Mouse (Mus musculus) central nervous system, embryonic 14 days (tissue): ENCODE measurements around the gene Cyb561d1. TPM values are rescaled to one million over a fixed set of nuclear protein-coding genes. Genes with fewer than 3 reads are reported as not detected.

Source experiments
- polyA plus RNA-seq: library from polyadenylated mRNA; depleted of rRNA; stranded (reverse); fragments of >200 nt; gene quantifications from 2 replicates; pipeline ENCODE4 v1.2.3, GENCODE M21; 2012; rRNA removed

Cyb561d1 gene
- polyA plus RNA-seq, result 8.1 and 8.7 TPM in 2 replicates

GRCm38 (mm10) chr3:108200329-108201323 lies at the start of gene Cyb561d1:
Gene Cyb561d1 (minus strand): TSS chr3:108201212.

GRCm38 (mm10) chr3:108226558-108227350 lies 25.7 kb upstream of the Cyb561d1 start, which contains the start of gene Sypl2:
Gene Sypl2 (minus strand): TSS chr3:108226648.

DNA sequence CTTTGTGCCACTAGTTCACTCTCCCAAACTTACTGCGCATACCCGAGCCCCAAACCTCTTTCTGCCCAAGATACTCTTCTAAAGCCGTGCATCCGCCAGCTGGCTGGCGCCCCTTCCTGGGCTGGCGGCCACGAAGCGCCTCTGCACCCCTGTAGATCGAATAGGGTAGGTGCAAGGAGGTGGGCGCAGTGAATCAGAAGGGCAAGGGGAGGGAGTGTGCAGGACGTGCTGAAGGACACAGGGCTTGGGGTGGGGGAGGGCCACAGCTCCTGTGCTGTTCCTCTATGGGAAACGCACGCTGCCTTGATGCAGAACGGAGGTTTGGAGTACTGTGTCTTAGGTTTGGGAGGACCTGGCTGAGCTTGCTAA lies 9.7 kb upstream of the Cyb561d1 start, which contains the start of gene Atxn7l2:
Gene Atxn7l2, minus strand, starts transcription at position 164 of the 369 bp plus-strand sequence.

GRCm38 (mm10) chr3:108186098-108187047 lies 14.6 kb downstream of the Cyb561d1 start, which contains the start of gene Amigo1:
Gene Amigo1 (plus strand): TSS chr3:108186335.

DNA sequence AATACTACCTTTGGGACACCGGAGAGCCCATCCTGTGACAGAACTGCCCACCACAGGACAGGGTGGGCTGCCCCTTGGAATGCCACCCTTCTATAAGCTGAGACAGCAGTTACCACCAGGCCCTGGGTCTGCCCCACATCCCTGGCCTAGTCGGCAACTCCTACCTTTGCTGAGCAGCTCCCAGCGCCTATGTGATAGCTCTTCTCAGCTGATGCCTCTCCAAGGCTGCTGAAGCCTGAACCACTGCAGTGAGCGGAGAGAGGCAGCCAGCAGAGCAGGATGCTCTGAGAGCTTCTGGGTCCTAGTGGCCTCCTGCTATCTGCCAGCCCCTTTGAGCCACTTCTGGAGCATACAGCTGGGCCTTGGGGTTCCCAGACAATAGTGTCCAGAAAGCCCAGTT lies 46.4 kb downstream of the Cyb561d1 start, which contains the start of gene Gpr61:
Gene Gpr61, minus strand, starts transcription at position 227 of the 400 bp plus-strand sequence.

Other genes starting within 250 kb of the Cyb561d1 start
- not detected in 2 replicates for gene Gstm3, start 231.9 kb downstream of the Cyb561d1 start, polyA plus RNA-seq
- 7.4 and 14.7 TPM in 2 replicates for gene Gstm2, start 214.8 kb downstream of the Cyb561d1 start, polyA plus RNA-seq
- 30.5 and 36.0 TPM in 2 replicates for gene Gstm1, start 183.2 kb downstream of the Cyb561d1 start, polyA plus RNA-seq
- 12.5 and 13.8 TPM in 2 replicates for gene Gstm4, start 156.3 kb downstream of the Cyb561d1 start, polyA plus RNA-seq
- 99.0 and 107 TPM in 2 replicates for gene Ampd2, start 114.6 kb downstream of the Cyb561d1 start, polyA plus RNA-seq
- gene Gnat2, start 108.4 kb downstream of the Cyb561d1 start, polyA plus RNA-seq, result 0.11 and 0.16 TPM in 2 replicates
- 82.3 and 87.1 TPM in 2 replicates for gene Gnai3, start 55.1 kb downstream of the Cyb561d1 start, polyA plus RNA-seq
- gene Gpr61, start 46.3 kb downstream of the Cyb561d1 start, polyA plus RNA-seq, result 1.7 and 2.5 TPM in 2 replicates
- gene Amigo1, start 14.9 kb downstream of the Cyb561d1 start, polyA plus RNA-seq, result 16.0 and 16.7 TPM in 2 replicates
- 51.1 and 56.0 TPM in 2 replicates for gene Atxn7l2, start 9.7 kb upstream of the Cyb561d1 start, polyA plus RNA-seq
- gene Sypl2, start 25.4 kb upstream of the Cyb561d1 start, polyA plus RNA-seq, result 2.0 and 2.8 TPM in 2 replicates
- 156 and 157 TPM in 2 replicates for gene Psma5, start 55.7 kb upstream of the Cyb561d1 start, polyA plus RNA-seq
- 58.6 and 69.6 TPM in 2 replicates for gene Sort1, start 82.9 kb upstream of the Cyb561d1 start, polyA plus RNA-seq
- 0.07 and 0.09 TPM in 2 replicates for gene Mybphl, start 163.7 kb upstream of the Cyb561d1 start, polyA plus RNA-seq
- gene Psrc1, start 182.6 kb upstream of the Cyb561d1 start, polyA plus RNA-seq, result 48.8 and 69.0 TPM in 2 replicates
- 66.1 and 72.8 TPM in 2 replicates for gene Celsr2, start 214.3 kb upstream of the Cyb561d1 start, polyA plus RNA-seq
- 193 and 227 TPM in 2 replicates for gene Sars, start 244.0 kb upstream of the Cyb561d1 start, polyA plus RNA-seq